Mouse (Mus musculus) layer of hippocampus, postnatal 25 days (tissue): Measurements from ENCODE around the gene Rgl1. TPM values are rescaled to one million over a fixed set of nuclear protein-coding genes. Genes with fewer than 3 reads are reported as not detected.

Source experiments
- total RNA-seq, 2 experiments: library from RNA; stranded (reverse); gene quantifications; 2 replicates each; pipeline ENCODE4 v1.2.3; 2021

Gene Rgl1
- total RNA-seq, 2 experiments from 2014 or later = 109 to 111 TPM

Other genes starting within 250 kb of the Rgl1 start
- gene Apobec4, start 15.8 kb downstream of the Rgl1 start, total RNA-seq = not detected
- gene Arpc5, start 191 bp upstream of the Rgl1 start, total RNA-seq = 100 to 1,000 TPM; 219 to 220 TPM
- 1 to 10 TPM; 3.5 to 3.7 TPM for gene Ncf2, start 33.8 kb upstream of the Rgl1 start, total RNA-seq
- 10 to 100 TPM; 89.5 to 92.0 TPM for gene Smg7, start 136.3 kb upstream of the Rgl1 start, total RNA-seq
- 100 to 1,000 TPM; 124 to 128 TPM for gene Nmnat2, start 188.6 kb upstream of the Rgl1 start, total RNA-seq